Mouse (Mus musculus): ENCODE results near the gene Hdhd3.

Hdhd3 gene

GRCm38 (mm10) chr4:62477542-62478244 lies 25.6 kb downstream of the Hdhd3 start:
- in situ Hi-C loops (cut with MboI, MseI), result no loop called here

GRCm38 (mm10) chr4:62475793-62476192 lies 27.5 kb downstream of the Hdhd3 start:
- in situ Hi-C loops (cut with MboI, MseI), result no loop called here

- in situ Hi-C loops (cut with MboI, MseI), result no loop called here
Observed at GRCm38 (mm10) chr4:62475131-62475530, 28.1 kb downstream of the Hdhd3 start.

- in situ Hi-C loops (cut with MboI, MseI), result no loop called here
Observed at GRCm38 (mm10) chr4:62472071-62472470, 31.2 kb downstream of the Hdhd3 start.

- in situ Hi-C loops (cut with MboI, MseI), result no loop called here
Observed at GRCm38 (mm10) chr4:62470598-62471051, 32.6 kb downstream of the Hdhd3 start, which contains the start of gene Wdr31. TSS of gene Wdr31 (minus strand) at chr4:62470896.

GRCm38 (mm10) chr4:62468158-62468557 lies 35.1 kb downstream of the Hdhd3 start:
- in situ Hi-C loops (cut with MboI, MseI), result no loop called here

- in situ Hi-C loops (cut with MboI, MseI), result no loop called here
Observed at GRCm38 (mm10) chr4:62463124-62463523, 40.1 kb downstream of the Hdhd3 start.

- in situ Hi-C loops (cut with MboI, MseI), result no loop called here
Observed at GRCm38 (mm10) chr4:62460348-62460747, 42.9 kb downstream of the Hdhd3 start.

GRCm38 (mm10) chr4:62459081-62459480 lies 44.2 kb downstream of the Hdhd3 start:
- in situ Hi-C loops (cut with MboI, MseI), result loop anchor here (5.0 kb wide), 1 partner anchor 308 kb away; no protein-coding TSS in a partner anchor

GRCm38 (mm10) chr4:62454995-62455394 lies 48.3 kb downstream of the Hdhd3 start:
- in situ Hi-C loops (cut with MboI, MseI), result loop anchor here (5.0 kb wide), 1 partner anchor 312 kb away; no protein-coding TSS in a partner anchor
